Mouse (Mus musculus): ENCODE results near the gene Nhs. TPM values are rescaled to one million over a fixed set of nuclear protein-coding genes. Genes with fewer than 3 reads are reported as not detected.
A peak's percentile ranks its signal among the peaks of the same experiment; 100 is the strongest.

The Nhs gene
- total and polyA plus RNA-seq, 2 experiments from 2014 or later: 4.3 to 19.1 TPM

DNA sequence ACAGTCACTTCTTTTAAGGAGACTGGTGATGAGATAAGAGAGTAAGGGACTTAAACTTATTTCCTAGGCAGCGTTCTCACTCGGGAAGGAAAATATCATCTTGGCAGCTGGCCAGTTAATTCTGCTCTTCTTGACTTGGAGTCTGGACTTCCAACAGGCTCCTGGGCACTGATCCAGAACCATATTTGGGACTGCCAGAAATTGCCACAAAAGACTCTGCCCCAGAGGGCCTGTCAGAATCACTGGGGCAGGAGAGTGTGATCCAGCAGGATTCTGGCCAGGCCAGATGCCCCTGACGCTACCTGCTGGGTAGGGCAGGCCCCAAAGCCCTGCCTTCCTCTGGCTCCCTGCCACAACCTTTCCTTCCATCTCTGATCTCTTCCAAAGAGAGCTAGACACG lies 198.4 kb downstream of the Nhs start:
- 40% methylated on average over 4 of the region's 4 CpGs for WGBS
- H3K27ac ChIP-seq (ENCODE audit: low read depth, low read length): no peak overlapping the region
- TF ChIP-seq CTCF (IDR thresholded peaks at IDR 0.05): no peak
- H3K4me2 ChIP-seq (ENCODE audit: low read depth, low read length, poor library complexity, severe bottlenecking): no peak overlapping the region
- H3K27me3 ChIP-seq (ENCODE audit: insufficient read depth, low read length): no peaks in the 10 kb centered on the region
- DNase-seq (ENCODE audit: low spot score) (peak; percentile 84), ATAC-seq (ENCODE audit: low FRiP score) (no peak)
- no peaks in the 10 kb centered on the region for H3K36me3 ChIP-seq (ENCODE audit: insufficient read depth, low read length)
- no peaks in the 10 kb centered on the region for H3K9me3 ChIP-seq (ENCODE audit: low read length)
- no peak overlapping the region for H3K9ac ChIP-seq (replicated peaks; ENCODE audit: low read length, poor library complexity, severe bottlenecking)
- no peak overlapping the region for H3K4me3 ChIP-seq (ENCODE audit: low read depth, low read length)
- H3K4me1 ChIP-seq (ENCODE audit: insufficient read depth, low read length): no peaks in the 10 kb centered on the region

- TF ChIP-seq CTCF (IDR thresholded peaks at IDR 0.05): no peak
- ATAC-seq (ENCODE audit: low FRiP score): no peak
- Histone ChIP-seq H3K4me3 (ENCODE audit: low read depth, low read length) (no peak overlapping the region), H3K36me3 (ENCODE audit: insufficient read depth, low read length) (no peaks in the 10 kb centered on the region), H3K4me2 (ENCODE audit: low read depth, low read length, poor library complexity, severe bottlenecking) (no peak overlapping the region), H3K4me1 (ENCODE audit: insufficient read depth, low read length) (no peaks in the 10 kb centered on the region), H3K27ac (ENCODE audit: low read depth, low read length) (no peak overlapping the region), H3K27me3 (ENCODE audit: insufficient read depth, low read length) (no peaks in the 10 kb centered on the region), H3K9ac (replicated peaks; ENCODE audit: low read length, poor library complexity, severe bottlenecking) (no peak overlapping the region), H3K9me3 (ENCODE audit: low read length) (no peaks in the 10 kb centered on the region)
- DNase-seq (ENCODE audit: low spot score): no peak
These were observed 207.2 kb downstream of the Nhs start for GRCm38 (mm10) chrX:161952356-161952755.

- H3K4me1 ChIP-seq (ENCODE audit: insufficient read depth, low read length): no peaks in the 10 kb centered on the region
- TF ChIP-seq CTCF (IDR thresholded peaks at IDR 0.05): no peak
- H3K4me3 ChIP-seq (ENCODE audit: low read depth, low read length): no peak overlapping the region
- WGBS: 81% methylated on average over 4 of the region's 4 CpGs
- H3K4me2 ChIP-seq (ENCODE audit: low read depth, low read length, poor library complexity, severe bottlenecking): no peak overlapping the region
- ATAC-seq (ENCODE audit: low FRiP score): no peak
- no peaks in the 10 kb centered on the region; the same call in 1 of the 2 replicates for H3K27me3 ChIP-seq (ENCODE audit: insufficient read depth, low read length)
- H3K36me3 ChIP-seq (ENCODE audit: insufficient read depth, low read length): no peaks in the 10 kb centered on the region
- DNase-seq (ENCODE audit: low spot score): no peak
- no peak overlapping the region for H3K9ac ChIP-seq (replicated peaks; ENCODE audit: low read length, poor library complexity, severe bottlenecking)
- no peak overlapping the region for H3K27ac ChIP-seq (ENCODE audit: low read depth, low read length)
- H3K9me3 ChIP-seq (ENCODE audit: low read length): no peaks in the 10 kb centered on the region
These were observed 216.3 kb downstream of the Nhs start for GRCm38 (mm10) chrX:161943098-161943680.

DNA sequence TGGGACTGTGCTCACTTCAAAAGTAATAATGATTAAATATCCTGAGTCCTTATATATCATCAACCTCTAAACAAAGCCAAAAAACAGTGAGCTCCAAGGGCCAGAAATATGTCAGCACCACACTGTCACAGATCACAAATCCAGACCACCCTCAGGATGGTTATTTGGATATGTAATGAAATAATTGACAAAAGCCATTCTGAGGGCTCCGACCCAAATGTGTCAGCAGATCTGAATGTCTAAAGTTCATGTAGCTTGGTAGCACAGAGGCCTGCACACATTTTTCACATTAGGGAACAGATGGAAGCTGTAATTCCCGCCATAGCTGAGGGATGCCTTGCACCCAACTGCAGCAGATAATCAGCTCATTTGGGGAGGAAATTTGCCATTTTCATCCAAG lies 218.8 kb downstream of the Nhs start:
- Histone ChIP-seq H3K27me3 (ENCODE audit: insufficient read depth, low read length) (no peaks in the 10 kb centered on the region; the same call in 1 of the 2 replicates), H3K4me2 (ENCODE audit: low read depth, low read length, poor library complexity, severe bottlenecking) (no peak overlapping the region), H3K27ac (ENCODE audit: low read depth, low read length) (no peak overlapping the region), H3K4me1 (ENCODE audit: insufficient read depth, low read length) (no peaks in the 10 kb centered on the region), H3K9ac (replicated peaks; ENCODE audit: low read length, poor library complexity, severe bottlenecking) (no peak overlapping the region), H3K9me3 (ENCODE audit: low read length) (no peaks in the 10 kb centered on the region), H3K4me3 (ENCODE audit: low read depth, low read length) (no peak overlapping the region), H3K36me3 (ENCODE audit: insufficient read depth, low read length) (no peaks in the 10 kb centered on the region)
- no peak for TF ChIP-seq CTCF (IDR thresholded peaks at IDR 0.05)
- 84% methylated on average over 2 of the region's 2 CpGs for WGBS
- DNase-seq (ENCODE audit: low spot score): peak; percentile 61
- no peak for ATAC-seq (ENCODE audit: low FRiP score)

GRCm38 (mm10) chrX:161926683-161927053 lies 232.9 kb downstream of the Nhs start:
- H3K9ac ChIP-seq (replicated peaks; ENCODE audit: low read length, poor library complexity, severe bottlenecking): no peak overlapping the region
- peaks cover 2% of the 10 kb centered on the region; the same call in 1 of the 2 replicates for H3K27me3 ChIP-seq (ENCODE audit: insufficient read depth, low read length)
- H3K36me3 ChIP-seq (ENCODE audit: insufficient read depth, low read length): no peaks in the 10 kb centered on the region
- no peaks in the 10 kb centered on the region for H3K9me3 ChIP-seq (ENCODE audit: low read length)
- no peak for TF ChIP-seq CTCF (IDR thresholded peaks at IDR 0.05)
- ATAC-seq (ENCODE audit: low FRiP score) (no peak; the same call in 1 of the 2 replicates), DNase-seq (ENCODE audit: low spot score) (no peak)
- no peak overlapping the region for H3K27ac ChIP-seq (ENCODE audit: low read depth, low read length)
- no peak overlapping the region for H3K4me3 ChIP-seq (ENCODE audit: low read depth, low read length)
- H3K4me2 ChIP-seq (ENCODE audit: low read depth, low read length, poor library complexity, severe bottlenecking): no peak overlapping the region
- no peaks in the 10 kb centered on the region for H3K4me1 ChIP-seq (ENCODE audit: insufficient read depth, low read length)

DNA sequence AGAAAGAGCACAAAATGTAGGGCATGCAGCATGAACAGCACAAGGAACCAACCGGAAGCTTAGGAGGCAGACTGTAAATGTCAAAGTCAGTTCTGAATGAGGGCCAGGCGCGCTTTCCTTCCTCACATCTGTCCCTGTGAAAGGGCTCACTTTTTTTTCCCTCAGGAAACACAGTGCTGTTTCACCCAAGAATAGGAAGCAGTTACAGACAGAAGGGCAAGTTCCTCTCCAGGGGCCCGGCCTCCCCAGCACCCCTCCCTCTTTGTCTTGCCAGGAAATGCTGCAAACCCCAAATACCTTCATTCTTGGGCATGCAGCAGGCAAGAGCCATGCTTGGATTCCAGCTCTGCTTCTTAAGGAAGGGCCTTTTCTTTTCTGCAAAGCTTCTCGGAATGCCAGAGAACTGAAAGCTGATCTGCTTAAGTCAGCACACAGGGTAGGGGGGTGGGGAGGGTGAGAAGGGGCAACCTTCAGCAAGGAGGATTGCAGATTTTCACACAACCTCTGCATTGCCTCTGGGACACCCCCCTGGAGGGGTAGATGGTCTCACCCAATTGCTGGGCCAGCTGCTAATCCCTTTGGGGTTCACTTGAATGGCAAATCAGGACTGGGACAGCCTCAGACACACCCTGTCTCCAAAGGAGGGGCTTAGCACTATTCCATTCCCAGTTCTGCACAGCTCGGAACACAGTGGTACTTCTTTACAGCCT lies 233.4 kb downstream of the Nhs start:
- Histone ChIP-seq H3K9me3 (ENCODE audit: low read length) (no peaks in the 10 kb centered on the region), H3K4me1 (ENCODE audit: insufficient read depth, low read length) (no peaks in the 10 kb centered on the region), H3K27ac (ENCODE audit: low read depth, low read length) (no peak overlapping the region), H3K4me2 (ENCODE audit: low read depth, low read length, poor library complexity, severe bottlenecking) (no peak overlapping the region), H3K27me3 (ENCODE audit: insufficient read depth, low read length) (peaks cover 2% of the 10 kb centered on the region; the same call in 1 of the 2 replicates), H3K36me3 (ENCODE audit: insufficient read depth, low read length) (no peaks in the 10 kb centered on the region), H3K9ac (replicated peaks; ENCODE audit: low read length, poor library complexity, severe bottlenecking) (no peak overlapping the region), H3K4me3 (ENCODE audit: low read depth, low read length) (no peak overlapping the region)
- no peak for TF ChIP-seq CTCF (IDR thresholded peaks at IDR 0.05)
- DNase-seq (ENCODE audit: low spot score): no peak
- peak; percentile 70 for ATAC-seq (ENCODE audit: low FRiP score)
- WGBS: 34% methylated on average over 6 of the region's 6 CpGs
